Mouse (Mus musculus) olfactory bulb, adult 2 months (tissue): ENCODE measurements at regions not wholly inside any gene's neighbourhood (a gene's known extent, or its start where the extent isn't known, plus 50 kb on each side); places are given as distances from the start of the nearest gene placed in this dataset.

Experiments
- H3K27ac ChIP-seq: fragments of 200-500 bp; 2 replicates; pipeline ENCODE4 v1.5.1; 2012; ENCODE audit warnings: low read depth, low read length; ENCODE audit not compliant: insufficient read depth
- H3K4me1 ChIP-seq: fragments of 200-500 bp; 2 replicates; pipeline ENCODE4 v1.6.1; 2012; ENCODE audit warnings: low read length; ENCODE audit not compliant: control insufficient read depth, insufficient read depth
- H3K4me3 ChIP-seq: fragments of 200-500 bp; 2 replicates; pipeline ENCODE4 v1.5.1; 2012; ENCODE audit warnings: mild to moderate bottlenecking, low read depth, low read length, moderate library complexity; ENCODE audit not compliant: insufficient read depth
- CTCF ChIP-seq: fragments of 200-500 bp; IDR thresholded peaks from 2 replicates; pipeline ENCODE4 v1.5.1; 2012; ENCODE audit warnings: low read depth, mild to moderate bottlenecking, low read length, moderate library complexity; ENCODE audit not compliant: insufficient read depth
- POLR2A ChIP-seq: fragments of 200-500 bp; IDR thresholded peaks from 2 replicates; pipeline ENCODE4 v1.6.1; 2012; ENCODE audit warnings: mild to moderate bottlenecking, low read depth, low read length, moderate library complexity; ENCODE audit not compliant: insufficient read depth
- WGBS: fragments of 180-500 bp; shearing (Covaris S2); methylation state at CpG from one replicate; pipeline ENCODE4 v1.1.7; 2018; 5-methylcytosine and 5-hydroxymethylcytosine counted together

DNA sequence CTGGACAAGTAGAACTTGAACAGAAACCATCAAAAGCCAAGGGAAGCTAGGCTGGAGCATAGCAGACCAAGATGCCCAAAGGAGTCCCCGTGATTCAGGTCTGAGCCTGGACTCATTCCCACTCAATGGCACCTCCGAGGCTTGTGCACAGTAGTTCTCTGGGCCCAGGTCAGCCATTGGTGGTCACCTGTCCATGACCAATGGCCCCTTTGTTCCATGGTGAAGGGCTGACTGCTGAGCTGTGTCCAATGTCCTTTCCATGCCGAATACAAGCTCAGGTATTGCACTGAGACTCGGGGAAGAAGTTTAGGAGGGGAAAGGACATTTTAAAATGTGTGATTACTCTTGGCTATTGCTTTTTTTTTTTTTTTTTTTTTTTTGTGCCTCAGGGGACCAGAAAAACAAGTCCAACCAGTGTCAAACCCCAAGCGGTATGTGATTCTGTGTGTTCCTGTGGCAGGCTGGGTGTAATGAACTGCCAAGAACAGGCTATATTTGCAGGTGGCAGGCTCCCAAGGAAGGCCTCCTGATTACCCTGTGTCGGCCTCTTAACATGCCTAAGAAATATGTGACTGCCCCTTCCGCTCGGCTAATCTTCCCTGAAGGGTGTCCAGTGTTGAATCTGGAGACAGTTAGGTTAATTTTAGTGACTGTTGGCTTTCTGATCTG lies 69.4 kb downstream of the Enc1 start:
- TF ChIP-seq POLR2A: no peak
- no peak for TF ChIP-seq CTCF
- WGBS: 79% methylated on average over 8 of the region's 8 CpGs
- Histone ChIP-seq H3K4me3 (no peak overlapping the region), H3K4me1 (0 out of 2 replicates have a peak, but pooled peaks cover 2% of the 10 kb centered on the region), H3K27ac (no peak overlapping the region)

GRCm38 (mm10) chr13:97309411-97309810 lies 68.5 kb downstream of the Enc1 start:
- H3K4me3 ChIP-seq: no peak overlapping the region
- 95% methylated on average over 3 of the region's 3 CpGs for WGBS
- H3K4me1 ChIP-seq: 0 out of 2 replicates have a peak, but pooled peaks cover 2% of the 10 kb centered on the region
- H3K27ac ChIP-seq: no peak overlapping the region
- TF ChIP-seq POLR2A (no peak), CTCF (no peak)

- TF ChIP-seq CTCF (no peak), POLR2A (no peak)
- H3K4me1 ChIP-seq: 0 out of 2 replicates have a peak, but pooled peaks cover 2% of the 10 kb centered on the region
- H3K4me3 ChIP-seq: no peak overlapping the region
- H3K27ac ChIP-seq: no peak overlapping the region
- 93% methylated on average over 2 of the region's 2 CpGs for WGBS
These were observed 67.5 kb downstream of the Enc1 start for GRCm38 (mm10) chr13:97308431-97308830.
